Mouse (Mus musculus) brain, embryonic 14.5 days (tissue): ENCODE results near the gene Nr4a1.

ENCODE experiments used
- CTCF ChIP-seq: fragments of 200-500 bp; IDR thresholded peaks from 2 replicates; pipeline ENCODE4 v1.5.1; 2012; ENCODE audit warnings: inconsistent platforms, mild to moderate bottlenecking, moderate library complexity, borderline replicate concordance; ENCODE audit not compliant: insufficient read depth, insufficient read length; ENCODE audit errors: extremely low read depth
- POLR2A ChIP-seq: fragments of 200-500 bp; IDR thresholded peaks from 2 replicates; pipeline ENCODE4 v1.6.1; 2012; ENCODE audit warnings: mild to moderate bottlenecking, inconsistent platforms, borderline replicate concordance; ENCODE audit not compliant: poor library complexity, insufficient read depth, insufficient read length, severe bottlenecking; ENCODE audit errors: extremely low read depth

DNA sequence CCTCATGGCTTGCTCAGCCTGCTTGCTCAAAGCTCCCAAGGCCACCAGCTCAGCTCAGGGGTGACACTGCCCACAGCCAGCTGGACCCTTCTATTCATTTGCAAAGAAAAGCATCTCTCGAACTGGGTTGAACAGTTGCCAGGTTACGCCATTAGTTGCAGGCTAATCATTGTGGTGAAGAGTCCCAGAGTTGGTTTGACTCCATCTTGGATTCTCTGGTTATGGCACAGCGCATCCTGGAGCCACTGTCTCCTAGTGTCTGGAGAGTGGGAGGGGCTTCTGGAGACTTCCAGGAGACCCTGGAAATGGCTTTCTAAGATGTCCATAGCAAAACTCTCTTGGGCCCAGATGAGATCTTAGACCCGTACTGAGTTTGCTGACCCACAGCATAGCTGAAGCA lies 61.3 kb downstream of the Nr4a1 start:
- TF ChIP-seq CTCF = no peak
- TF ChIP-seq POLR2A = no peak
